Mouse (Mus musculus) hindbrain, postnatal 0 days (tissue): Measurements from ENCODE around the gene Tll2. TPM values are rescaled to one million over a fixed set of nuclear protein-coding genes. Genes with fewer than 3 reads are reported as not detected.
A peak's percentile ranks its signal among the peaks of the same experiment; 100 is the strongest.

Experiments
- ATAC-seq: fragments of 200-750 bp; cut with Nextera tagmentation; 2 replicates; pipeline ENCODE4 v1.8.0; 2017; ENCODE audit warnings: mild to moderate bottlenecking, moderate TSS enrichment, moderate library complexity
- DNase-seq: peaks from one replicate; pipeline ENCODE4 v3.0.0-alpha.2; 2015; ENCODE audit warnings: low spot score
- H3K27ac ChIP-seq: fragments of 300-500 bp; sonication (generic); 2 replicates; pipeline ENCODE4 v1.5.1; 2014; ENCODE audit warnings: mild to moderate bottlenecking
- H3K27me3 ChIP-seq: fragments of 300-500 bp; sonication (generic); 2 replicates; pipeline ENCODE4 v1.6.1; 2014; ENCODE audit warnings: low read length, mixed read lengths; ENCODE audit not compliant: insufficient read depth
- H3K36me3 ChIP-seq: fragments of 300-500 bp; sonication (generic); 2 replicates; pipeline ENCODE4 v1.6.1; 2014; ENCODE audit warnings: low read length, mixed read lengths; ENCODE audit not compliant: insufficient read depth
- H3K4me1 ChIP-seq: fragments of 300-500 bp; sonication (generic); 2 replicates; pipeline ENCODE4 v1.6.1; 2014; ENCODE audit warnings: antibody characterized with exemption, low read length, mixed read lengths; ENCODE audit not compliant: insufficient read depth
- H3K4me2 ChIP-seq: fragments of 300-500 bp; sonication (generic); 2 replicates; pipeline ENCODE4 v1.6.1; 2014; ENCODE audit warnings: low read depth, mild to moderate bottlenecking, low read length, moderate library complexity, mixed read lengths
- H3K4me3 ChIP-seq: fragments of 300-500 bp; sonication (generic); 2 replicates; pipeline ENCODE4 v1.5.1; 2014; ENCODE audit warnings: low read length
- H3K9ac ChIP-seq: fragments of 300-500 bp; sonication (generic); replicated peaks from 2 replicates; pipeline ENCODE4 v1.6.1; 2014; ENCODE audit warnings: mild to moderate bottlenecking, low read length, moderate library complexity, mixed read lengths
- H3K9me3 ChIP-seq: fragments of 300-500 bp; sonication (generic); 2 replicates; pipeline ENCODE4 v1.6.1; 2016; ENCODE audit warnings: low read length, mixed read lengths
- CTCF ChIP-seq: IDR thresholded peaks from 2 replicates; pipeline ENCODE4 v1.5.1; 2016; ENCODE audit warnings: antibody characterized with exemption, control low read depth, low read depth
- WGBS: fragments of 180-500 bp; shearing (Covaris S2); extraction: QIAGEN DNeasy Blood & Tissue Kit; methylation state at CpG from one replicate; pipeline ENCODE4 v1.1.7; 2014; 5-methylcytosine and 5-hydroxymethylcytosine counted together
- polyA plus RNA-seq: library from polyadenylated mRNA; unstranded; fragments of >200 nt; fragmentation: Nextera tagmentation; extraction: Ambion mirVana; gene quantifications from 2 replicates; pipeline ENCODE4 v1.2.1, GENCODE M21; 2015
- total RNA-seq: library from RNA; depleted of rRNA; stranded (reverse); fragments of >200 nt; gene quantifications from 2 replicates; pipeline ENCODE4 v1.2.3, GENCODE M21; 2014

Gene Tll2
- total and polyA plus RNA-seq, 2 experiments from 2014 or later = 0.60 to 2.8 TPM

DNA sequence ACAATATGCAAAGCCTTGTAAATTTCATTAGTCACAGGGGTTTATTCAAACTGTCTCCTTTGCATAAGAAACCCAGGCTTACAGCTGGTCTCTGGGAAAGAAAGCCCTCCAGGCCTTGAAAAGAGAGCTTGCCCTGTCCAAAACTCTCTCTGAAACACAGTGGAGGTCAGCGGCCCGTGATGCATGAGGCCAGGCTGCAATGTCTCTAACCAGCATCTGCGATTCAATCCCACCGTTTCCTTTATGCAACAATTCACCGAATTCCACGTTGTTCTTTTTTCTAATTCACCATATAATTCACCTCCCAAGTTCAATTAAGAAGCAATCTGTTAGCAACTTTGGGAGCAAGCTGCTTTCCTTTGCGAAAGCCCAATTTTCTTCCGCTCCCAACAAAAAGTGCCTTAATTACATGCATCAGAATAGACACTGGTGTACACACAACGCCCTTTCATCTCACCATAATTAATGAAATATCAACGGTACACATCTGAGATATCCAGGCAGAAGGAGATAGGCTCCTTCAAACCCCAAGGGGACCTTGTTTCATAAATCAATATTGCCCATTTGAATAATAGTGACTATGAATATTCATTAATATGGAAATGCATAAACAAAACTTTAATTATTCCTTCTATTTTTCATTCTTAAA, 42.1 kb downstream of the Tll2 start:
- no peaks in the 10 kb centered on the region for H3K9me3 ChIP-seq
- ATAC-seq = no peak

DNA sequence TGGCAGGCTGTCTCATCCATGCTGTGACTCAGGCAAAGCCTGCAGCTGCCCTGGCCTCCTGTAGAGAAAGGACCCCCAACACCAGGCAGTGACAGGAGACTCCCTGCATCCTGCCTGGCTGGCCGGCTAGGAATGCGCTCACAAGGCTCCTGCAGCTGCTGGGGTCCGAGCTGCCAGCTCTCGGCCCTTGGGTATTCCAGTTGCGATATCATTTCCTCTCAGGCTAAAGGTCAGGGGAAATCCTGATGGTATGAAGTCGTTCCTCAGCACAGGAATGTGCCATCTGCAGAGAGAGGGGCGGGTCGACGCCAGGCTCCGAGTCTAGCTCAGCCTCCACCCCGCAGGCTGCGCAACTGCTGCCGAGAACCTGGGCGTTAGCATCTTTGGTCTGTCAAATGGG, 46.2 kb downstream of the Tll2 start:
- Histone ChIP-seq H3K4me1 (no peaks in the 10 kb centered on the region), H3K27ac (no peak overlapping the region), H3K9me3 (peaks cover 2% of the 10 kb centered on the region; the same call in 1 of the 2 replicates), H3K27me3 (no peaks in the 10 kb centered on the region), H3K4me3 (no peak overlapping the region), H3K4me2 (no peak overlapping the region), H3K36me3 (no peaks in the 10 kb centered on the region), H3K9ac (no peak overlapping the region)
- DNase-seq (no peak), ATAC-seq (no peak)
- no peak for TF ChIP-seq CTCF
- WGBS = 54% methylated on average over 14 of the region's 14 CpGs

More for the DNA sequence above, 42.1 kb downstream of the Tll2 start:
- Histone ChIP-seq H3K9ac (no peak overlapping the region), H3K27me3 (no peaks in the 10 kb centered on the region), H3K4me3 (no peak overlapping the region), H3K36me3 (no peaks in the 10 kb centered on the region), H3K4me2 (no peak overlapping the region), H3K27ac (no peak overlapping the region), H3K4me1 (peaks cover 4% of the 10 kb centered on the region; the same call in 1 of the 2 replicates)
- 20% methylated on average over 10 of the region's 10 CpGs for WGBS
- peak; percentile 6 for DNase-seq
- TF ChIP-seq CTCF = no peak

- no peak overlapping the region for H3K9ac ChIP-seq
- TF ChIP-seq CTCF = no peak
- no peaks in the 10 kb centered on the region for H3K27me3 ChIP-seq
- no peak overlapping the region for H3K27ac ChIP-seq
- DNase-seq (no peak), ATAC-seq (no peak)
- H3K4me3 ChIP-seq = no peak overlapping the region
- no peaks in the 10 kb centered on the region for H3K4me1 ChIP-seq
- H3K4me2 ChIP-seq = no peak overlapping the region
- H3K36me3 ChIP-seq = no peaks in the 10 kb centered on the region
- WGBS = 92% methylated on average over 7 of the region's 7 CpGs
- peaks cover 2% of the 10 kb centered on the region; the same call in 1 of the 2 replicates for H3K9me3 ChIP-seq
These were observed 52.0 kb downstream of the Tll2 start for GRCm38 (mm10) chr19:41154681-41155080.

GRCm38 (mm10) chr19:41152462-41152861, 54.2 kb downstream of the Tll2 start:
- TF ChIP-seq CTCF = no peak
- H3K9ac ChIP-seq = no peak overlapping the region
- H3K4me3 ChIP-seq = no peak overlapping the region
- 80% methylated on average over 4 of the region's 4 CpGs for WGBS
- H3K27ac ChIP-seq = no peak overlapping the region
- peaks cover 2% of the 10 kb centered on the region; the same call in 1 of the 2 replicates for H3K9me3 ChIP-seq
- H3K4me1 ChIP-seq = no peaks in the 10 kb centered on the region
- ATAC-seq (no peak), DNase-seq (no peak)
- H3K4me2 ChIP-seq = no peak overlapping the region
- H3K27me3 ChIP-seq = no peaks in the 10 kb centered on the region
- H3K36me3 ChIP-seq = no peaks in the 10 kb centered on the region

GRCm38 (mm10) chr19:41152016-41152370, 54.6 kb downstream of the Tll2 start:
- Histone ChIP-seq H3K27me3 (no peaks in the 10 kb centered on the region), H3K4me2 (no peak overlapping the region), H3K4me3 (no peak overlapping the region), H3K27ac (no peak overlapping the region), H3K9ac (no peak overlapping the region), H3K9me3 (peaks cover 2% of the 10 kb centered on the region; the same call in 1 of the 2 replicates), H3K4me1 (no peaks in the 10 kb centered on the region), H3K36me3 (no peaks in the 10 kb centered on the region)
- ATAC-seq (no peak), DNase-seq (no peak)
- TF ChIP-seq CTCF = no peak
- 92% methylated on average over 3 of the region's 3 CpGs for whole genome bisulfite sequencing

GRCm38 (mm10) chr19:41151321-41152015, 55.2 kb downstream of the Tll2 start:
- Histone ChIP-seq H3K36me3 (no peaks in the 10 kb centered on the region), H3K27me3 (no peaks in the 10 kb centered on the region), H3K9ac (no peak overlapping the region), H3K4me2 (no peak overlapping the region), H3K4me1 (no peaks in the 10 kb centered on the region), H3K4me3 (no peak overlapping the region), H3K27ac (no peak overlapping the region), H3K9me3 (peaks cover 2% of the 10 kb centered on the region; the same call in 1 of the 2 replicates)
- WGBS = 83% methylated on average over 7 of the region's 7 CpGs
- ATAC-seq (no peak), DNase-seq (no peak)
- no peak for TF ChIP-seq CTCF

DNA sequence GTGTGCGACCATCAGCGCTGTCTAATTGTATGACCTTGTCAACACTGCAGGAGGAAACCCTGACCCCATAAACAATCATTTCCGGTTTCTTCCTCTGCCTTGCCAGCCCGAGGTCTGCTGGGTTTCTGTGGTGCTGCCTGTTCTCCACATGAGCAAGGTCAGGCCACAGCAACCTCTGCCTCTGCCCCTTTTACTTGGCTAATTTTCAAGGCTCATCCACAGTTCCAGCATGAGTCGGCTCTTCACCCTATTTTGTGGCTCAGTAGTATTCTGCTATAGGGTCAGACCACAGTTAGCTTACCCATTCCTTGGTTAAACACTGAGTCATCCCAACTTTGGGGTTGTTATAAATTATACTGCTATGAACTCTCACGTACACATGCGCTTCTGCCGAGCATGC, 65.7 kb downstream of the Tll2 start:
- Histone ChIP-seq H3K27me3 (no peaks in the 10 kb centered on the region), H3K4me3 (no peak overlapping the region), H3K9ac (no peak overlapping the region), H3K4me2 (no peak overlapping the region), H3K36me3 (no peaks in the 10 kb centered on the region), H3K27ac (no peak overlapping the region), H3K4me1 (no peaks in the 10 kb centered on the region), H3K9me3 (no peaks in the 10 kb centered on the region)
- ATAC-seq = no peak
- TF ChIP-seq CTCF = no peak
- no peak for DNase-seq
- WGBS = 76% methylated on average over 8 of the region's 8 CpGs
